Mouse (Mus musculus) CH12.LX (cell line): Measurements from ENCODE around the gene Wwp2. TPM values are rescaled to one million over a fixed set of nuclear protein-coding genes. Genes with fewer than 3 reads are reported as not detected.

Experiments used
- DNase-seq: peaks from one replicate; pipeline ENCODE4 v3.0.0-alpha.2; 2013; ENCODE audit errors: extremely low read depth
- H3K27ac ChIP-seq: 2 replicates; pipeline ENCODE4 v1.5.1; 2012; ENCODE audit warnings: low read depth, mild to moderate bottlenecking, control low read depth, moderate library complexity; ENCODE audit not compliant: insufficient read depth
- H3K27me3 ChIP-seq: replicated peaks from 2 replicates; pipeline ENCODE3; 2012; ENCODE audit warnings: inconsistent platforms
- H3K36me3 ChIP-seq, 2 experiments: replicated peaks in 1 of 2; 2 replicates each; pipeline versions ENCODE3 to v1.6.1; 2012; ENCODE audit warnings: inconsistent platforms in 1 of 2, low read length in 1 of 2, mild to moderate bottlenecking in 1 of 2, mixed read lengths in 1 of 2, moderate library complexity in 1 of 2; ENCODE audit not compliant: control insufficient read depth in 1 of 2, insufficient read depth in 1 of 2
- H3K4me1 ChIP-seq, 2 experiments: 2 replicates each; pipeline ENCODE4 v1.6.1; 2012; ENCODE audit warnings: inconsistent platforms in 1 of 2, moderate library complexity in 1 of 2; ENCODE audit not compliant: insufficient read depth in 2 of 2, control insufficient read depth in 1 of 2
- H3K4me2 ChIP-seq: 2 replicates; pipeline ENCODE4 v1.6.1; 2012; ENCODE audit warnings: low read depth, mild to moderate bottlenecking, control low read depth; ENCODE audit not compliant: poor library complexity, insufficient read depth, severe bottlenecking
- H3K4me3 ChIP-seq, 3 experiments: fragments of 150-350 bp in 1 of 3; sonication (generic) in 1 of 3; replicated peaks in 1 of 3; 2 replicates each; pipeline versions ENCODE3 to v1.5.1; 2011 to 2012; ENCODE audit warnings: low read depth in 2 of 3, low read length in 2 of 3, mild to moderate bottlenecking in 2 of 3, moderate library complexity in 2 of 3, control low read depth in 1 of 3, improper control_type of control experiment in 1 of 3, inconsistent platforms in 1 of 3, mixed read lengths in 1 of 3; ENCODE audit not compliant: poor library complexity in 1 of 3
- H3K79me2 ChIP-seq: replicated peaks from 2 replicates; pipeline ENCODE4 v1.6.1; 2012; ENCODE audit warnings: mild to moderate bottlenecking, moderate library complexity; ENCODE audit not compliant: control insufficient read depth, poor library complexity, insufficient read depth, severe bottlenecking; ENCODE audit errors: extremely low read depth
- H3K9ac ChIP-seq: 2 replicates; pipeline ENCODE4 v1.6.1; 2012; ENCODE audit warnings: low read depth, mild to moderate bottlenecking, control low read depth, moderate library complexity; ENCODE audit not compliant: insufficient read depth
- H3K9me3 ChIP-seq: replicated peaks from 2 replicates; pipeline ENCODE3; 2012; ENCODE audit warnings: low read length, inconsistent platforms, mixed read lengths
- CHD2 ChIP-seq: IDR thresholded peaks from 2 replicates; pipeline ENCODE4 v1.6.1; 2011; ENCODE audit warnings: low read length, improper control_type of control experiment
- E2F4 ChIP-seq: IDR thresholded peaks from 2 replicates; pipeline ENCODE4 v1.6.1; 2011; ENCODE audit warnings: low read depth, low read length, improper control_type of control experiment; ENCODE audit not compliant: insufficient replicate concordance
- ETS1 ChIP-seq: conservative IDR thresholded peaks from 2 replicates; pipeline ENCODE4 v1.6.1; 2012; ENCODE audit warnings: low read depth, mild to moderate bottlenecking, inconsistent platforms, low read length, improper control_type of control experiment, moderate library complexity
- GABPA ChIP-seq: IDR thresholded peaks from 2 replicates; pipeline ENCODE4 v1.6.1; 2012; ENCODE audit warnings: low read depth, low read length, improper control_type of control experiment, inconsistent platforms; ENCODE audit not compliant: insufficient replicate concordance
- HCFC1 ChIP-seq: IDR thresholded peaks from 2 replicates; pipeline ENCODE4 v1.6.1; 2012; ENCODE audit warnings: low read depth, mild to moderate bottlenecking, inconsistent platforms, low read length, improper control_type of control experiment
- IRF4 ChIP-seq: IDR thresholded peaks from 2 replicates; pipeline ENCODE4 v1.6.1; 2014; ENCODE audit warnings: low read depth, mild to moderate bottlenecking, inconsistent platforms, low read length, improper control_type of control experiment
- JUN ChIP-seq: IDR thresholded peaks from 2 replicates; pipeline ENCODE4 v1.6.1; 2011; ENCODE audit warnings: low read depth, mild to moderate bottlenecking, low read length, improper control_type of control experiment, moderate library complexity; ENCODE audit not compliant: insufficient read depth
- JUND ChIP-seq: conservative IDR thresholded peaks from 2 replicates; pipeline ENCODE4 v1.6.1; 2011; ENCODE audit warnings: low read depth, low read length, improper control_type of control experiment
- KAT2A ChIP-seq: IDR thresholded peaks from 2 replicates; pipeline ENCODE4 v1.6.1; 2012; ENCODE audit warnings: low read length, improper control_type of control experiment, inconsistent platforms; ENCODE audit not compliant: insufficient replicate concordance
- MAFK ChIP-seq: IDR thresholded peaks from 2 replicates; pipeline ENCODE4 v1.6.1; 2011; ENCODE audit warnings: low read length, improper control_type of control experiment; ENCODE audit not compliant: insufficient replicate concordance
- MAX ChIP-seq: IDR thresholded peaks from 2 replicates; pipeline ENCODE4 v1.6.1; 2011; ENCODE audit warnings: low read length, improper control_type of control experiment
- NELFE ChIP-seq: IDR thresholded peaks from 2 replicates; pipeline ENCODE4 v1.6.1; 2011; ENCODE audit warnings: low read depth, low read length, improper control_type of control experiment
- POLR2A ChIP-seq: IDR thresholded peaks from 2 replicates; pipeline ENCODE4 v1.6.1; 2011; ENCODE audit warnings: low read depth, mild to moderate bottlenecking, improper control_type of control experiment, low read length
- POLR2AphosphoS2 ChIP-seq: IDR thresholded peaks from 2 replicates; pipeline ENCODE4 v1.6.1; 2011; ENCODE audit warnings: low read depth, low read length, improper control_type of control experiment
- RAD21 ChIP-seq: IDR thresholded peaks from 2 replicates; pipeline ENCODE4 v1.6.1; 2011; ENCODE audit warnings: low read depth, mild to moderate bottlenecking, low read length, improper control_type of control experiment, moderate library complexity
- RCOR1 ChIP-seq: conservative IDR thresholded peaks from 2 replicates; pipeline ENCODE4 v1.6.1; 2012; ENCODE audit warnings: low read depth, mild to moderate bottlenecking, inconsistent platforms, low read length, improper control_type of control experiment
- SIN3A ChIP-seq: IDR thresholded peaks from 2 replicates; pipeline ENCODE4 v1.6.1; 2012; ENCODE audit warnings: low read length, improper control_type of control experiment, inconsistent platforms
- USF1 ChIP-seq: IDR thresholded peaks from 2 replicates; pipeline ENCODE4 v1.6.1; 2014; ENCODE audit warnings: low read depth, mild to moderate bottlenecking, inconsistent platforms, low read length, improper control_type of control experiment
- ZMIZ1 ChIP-seq: IDR thresholded peaks from 2 replicates; pipeline ENCODE4 v1.6.1; 2012; ENCODE audit warnings: low read depth, mild to moderate bottlenecking, inconsistent platforms, low read length, improper control_type of control experiment
- ZNF384 ChIP-seq: IDR thresholded peaks from 2 replicates; pipeline ENCODE4 v1.6.1; 2012; ENCODE audit warnings: low read depth, low read length, improper control_type of control experiment, inconsistent platforms
- dilution Hi-C: fragments of 300-500 bp; cut with MboI; formaldehyde crosslinking; loops from 2 replicates; pipeline ENCODE4 v1.14.3; 2020; ENCODE audit warnings: low sequenced_read_pairs; ENCODE audit not compliant: extremely low pct_unique_long_range_greater_than_20kb, extremely low pct_ligation_motif_present
- in situ Hi-C: fragments of 300-500 bp; cut with MboI; formaldehyde crosslinking; loops from 3 replicates; pipeline ENCODE4 v1.14.3; 2019; ENCODE audit warnings: low sequenced_read_pairs, low pct_ligation_motif_present, low pct_unique_long_range_greater_than_20kb, mixed read lengths
- polyA plus RNA-seq: library from polyadenylated mRNA; unstranded; fragments of >175 nt; gene quantifications from 2 replicates; pipeline ENCODE4 v1.2.1, GENCODE M21; 2012; ENCODE audit warnings: low read depth; ENCODE audit not compliant: insufficient read length
- total RNA-seq, 2 experiments: library from RNA; depleted of rRNA; stranded (reverse); fragments of 300-350 nt in 1 of 2; fragments of >200 nt in 1 of 2; gene quantifications; 2 replicates each; pipeline ENCODE4 v1.2.3; 2012 to 2014

The Wwp2 gene
- total and polyA plus RNA-seq, 3 experiments = 13.5 to 30.3 (median 20.7) TPM

DNA sequence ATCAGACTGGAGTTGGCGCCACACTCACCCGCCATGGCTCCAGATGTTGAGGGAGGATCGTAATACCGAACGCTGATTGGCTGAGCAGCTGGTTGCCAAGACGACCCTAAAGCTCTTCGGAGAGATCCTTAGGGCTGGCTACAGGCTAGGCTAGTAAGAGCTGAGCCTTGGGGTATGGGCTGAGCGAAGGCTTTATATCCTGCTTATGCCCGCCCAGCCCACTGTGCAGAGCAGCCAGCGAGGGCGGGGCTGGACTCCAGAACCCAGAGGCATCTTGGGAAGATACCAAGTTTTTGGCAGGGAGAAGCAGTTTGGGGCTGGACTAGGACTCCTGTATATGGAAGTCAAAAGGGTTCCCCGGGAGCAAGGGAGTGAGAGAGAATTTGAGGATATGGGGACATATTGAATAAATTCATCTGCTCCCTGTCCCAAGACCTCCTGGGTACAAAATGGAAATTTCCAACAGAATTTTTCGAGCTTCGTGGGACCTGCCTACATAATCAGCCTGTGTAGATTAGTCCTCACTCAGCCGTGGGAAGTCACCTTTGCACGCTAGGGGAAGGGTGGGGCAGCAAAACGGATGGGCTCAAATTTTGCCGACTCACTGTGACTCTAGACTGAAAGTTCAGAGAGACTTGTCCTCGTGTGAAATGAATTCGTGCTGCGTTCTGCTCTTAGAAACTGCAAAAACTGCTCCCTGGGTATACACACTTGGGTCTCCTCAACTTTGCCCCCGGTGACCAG, 33.0 kb upstream of the Wwp2 start, which contains the start of gene Nqo1 (continued):
- TF ChIP-seq USF1 (no peak), KAT2A (no peak), ZMIZ1 (no peak), GABPA (no peak), SIN3A (peak; percentile 63; the same call in 1 of the 2 replicates), RAD21 (no peak), HCFC1 (no peak), JUND (no peak), POLR2A (peak; percentile 50), E2F4 (no peak; the same call in 1 of the 2 replicates), ETS1 (no peak), RCOR1 (no peak), NELFE (no peak), CHD2 (no peak)

DNA sequence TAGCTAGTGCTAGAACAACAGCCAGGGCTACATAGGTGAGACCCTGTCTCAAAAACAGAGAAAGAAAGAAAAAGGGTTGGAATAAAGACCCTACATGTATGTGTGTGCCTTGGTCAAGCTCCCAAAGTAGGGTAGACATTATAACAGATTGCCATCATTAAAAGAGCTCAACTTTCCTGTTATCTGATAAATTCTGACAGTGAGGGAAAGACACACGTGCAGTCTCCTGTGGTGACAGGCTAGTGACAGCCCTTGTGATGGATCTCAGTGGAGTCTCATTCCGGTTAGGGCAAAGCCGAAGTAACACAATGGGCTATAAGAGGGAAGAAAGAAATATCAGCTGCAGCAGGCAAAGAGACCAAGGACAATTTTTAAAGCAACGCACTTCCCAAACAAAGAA, 32.1 kb upstream of the Wwp2 start:
- Histone ChIP-seq H3K4me3 (peak overlapping the region in 2 of 3 experiments; percentile 37 to 48), H3K4me2 (peak overlapping the region; percentile 89; the same call in 1 of the 2 replicates), H3K4me1 (peaks cover 5 to 49% of the 10 kb centered on the region in 2 experiments; a peak in 2 of 4 replicates), H3K27ac (no peak overlapping the region; the same call in 1 of the 2 replicates), H3K79me2 (no peaks in the 10 kb centered on the region), H3K9ac (peak overlapping the region; percentile 16; the same call in 1 of the 2 replicates)
- dilution Hi-C loops (no loop called here), in situ Hi-C loops (no loop called here)
- no peak for DNase-seq
- TF ChIP-seq JUN (no peak), MAFK (no peak)
- TF ChIP-seq, all 38 proteins: peak for 0
- H3K9me3 ChIP-seq = no peaks in the 10 kb centered on the region
- H3K27me3 ChIP-seq = no peaks in the 10 kb centered on the region
- peaks cover 0 to 23% of the 10 kb centered on the region in 2 experiments for H3K36me3 ChIP-seq

DNA sequence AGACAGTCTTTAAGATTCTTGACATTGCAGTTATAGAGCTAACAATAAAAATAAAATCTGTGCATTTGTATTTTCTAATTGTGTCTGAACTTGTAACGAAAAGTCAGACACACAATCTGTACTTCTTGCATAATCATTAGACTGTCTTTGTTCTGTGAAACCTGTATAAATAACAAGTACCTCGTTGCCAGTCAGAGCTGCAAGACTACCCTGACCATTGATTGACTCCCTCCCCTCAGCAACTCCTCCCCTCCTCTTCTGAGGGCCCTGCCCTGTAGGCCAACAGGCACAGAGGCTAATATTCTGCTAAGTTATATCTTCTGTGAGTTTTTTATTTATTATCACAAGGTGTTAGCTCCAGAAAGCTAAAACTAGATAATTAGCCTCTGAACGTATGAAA, 30.2 kb upstream of the Wwp2 start:
- Histone ChIP-seq H3K4me3 (no peak overlapping the region), H3K4me1 (peaks cover 5 to 40% of the 10 kb centered on the region in 2 experiments; a peak in 2 of 4 replicates), H3K4me2 (no peak overlapping the region), H3K27me3 (no peaks in the 10 kb centered on the region), H3K36me3 (peaks cover 14 to 40% of the 10 kb centered on the region in 2 experiments), H3K79me2 (no peaks in the 10 kb centered on the region), H3K27ac (no peak overlapping the region), H3K9me3 (no peaks in the 10 kb centered on the region), H3K9ac (no peak overlapping the region)
- in situ Hi-C loops = no loop called here
- no peak for DNase-seq
- dilution Hi-C loops = no loop called here
- no peak for TF ChIP-seq ZMIZ1
- no peak for TF ChIP-seq RAD21
- TF ChIP-seq KAT2A = no peak
- TF ChIP-seq RCOR1 = no peak
- TF ChIP-seq IRF4 = no peak
- TF ChIP-seq ZNF384 = no peak
- no peak for TF ChIP-seq MAX
- no peak for TF ChIP-seq POLR2AphosphoS2
- no peak for TF ChIP-seq JUND
